Mouse (Mus musculus) heart, postnatal 0 days (tissue): ENCODE data around the gene Slc38a5. TPM values are rescaled to one million over a fixed set of nuclear protein-coding genes. Genes with fewer than 3 reads are reported as not detected.
A peak's percentile ranks its signal among the peaks of the same experiment; 100 is the strongest.

Source experiments
- ATAC-seq: fragments of 200-750 bp; cut with Nextera tagmentation; 2 replicates; pipeline ENCODE4 v1.8.0; 2017; ENCODE audit warnings: low read depth, moderate number of reproducible peaks, moderate library complexity; ENCODE audit not compliant: insufficient read depth
- DNase-seq: peaks from one replicate; pipeline ENCODE4 v3.0.0-alpha.2; 2016; ENCODE audit warnings: low spot score
- H3K27ac ChIP-seq: fragments of 300-500 bp; sonication (generic); 2 replicates; pipeline ENCODE4 v1.5.1; 2014; ENCODE audit warnings: low read depth, mild to moderate bottlenecking
- H3K27me3 ChIP-seq: fragments of 300-500 bp; sonication (generic); 2 replicates; pipeline ENCODE4 v1.6.1; 2014; ENCODE audit warnings: low read length, mixed read lengths; ENCODE audit not compliant: control insufficient read depth, insufficient read depth
- H3K36me3 ChIP-seq: fragments of 300-500 bp; sonication (generic); replicated peaks from 2 replicates; pipeline ENCODE4 v1.6.1; 2014; ENCODE audit warnings: low read length, mixed read lengths; ENCODE audit not compliant: control insufficient read depth, insufficient read depth
- H3K4me1 ChIP-seq: fragments of 300-500 bp; sonication (generic); 2 replicates; pipeline ENCODE4 v1.6.1; 2014; ENCODE audit warnings: antibody characterized with exemption; ENCODE audit not compliant: control insufficient read depth, insufficient read depth
- H3K4me2 ChIP-seq: fragments of 300-500 bp; sonication (generic); 2 replicates; pipeline ENCODE4 v1.6.1; 2014; ENCODE audit warnings: low read depth, mild to moderate bottlenecking, low read length, moderate library complexity
- H3K4me3 ChIP-seq: fragments of 300-500 bp; sonication (generic); 2 replicates; pipeline ENCODE4 v1.5.1; 2014; ENCODE audit warnings: low read depth, low read length
- H3K9ac ChIP-seq: fragments of 300-500 bp; sonication (generic); replicated peaks from 2 replicates; pipeline ENCODE4 v1.6.1; 2014; ENCODE audit warnings: low read depth, low read length, mixed read lengths
- H3K9me3 ChIP-seq: fragments of 300-500 bp; sonication (generic); replicated peaks from 2 replicates; pipeline ENCODE4 v1.6.1; 2016; ENCODE audit warnings: low read length; ENCODE audit not compliant: control insufficient read depth
- CTCF ChIP-seq: IDR thresholded peaks from 2 replicates; pipeline ENCODE4 v1.5.1; 2016; ENCODE audit warnings: antibody characterized with exemption, control low read depth, low read depth
- EP300 ChIP-seq: IDR thresholded peaks from 2 replicates; pipeline ENCODE4 v1.6.1; 2016; ENCODE audit warnings: antibody characterized with exemption, low read depth
- WGBS: fragments of 180-500 bp; shearing (Covaris S2); extraction: QIAGEN DNeasy Blood & Tissue Kit; methylation state at CpG from one replicate; pipeline ENCODE4 v1.1.7; 2014; 5-methylcytosine and 5-hydroxymethylcytosine counted together
- polyA plus RNA-seq: library from polyadenylated mRNA; unstranded; fragments of >200 nt; fragmentation: Nextera tagmentation; extraction: Ambion mirVana; gene quantifications from 2 replicates; pipeline ENCODE4 v1.2.1, GENCODE M21; 2015
- total RNA-seq: library from RNA; depleted of rRNA; stranded (reverse); fragments of >200 nt; gene quantifications from 2 replicates; pipeline ENCODE4 v1.2.3, GENCODE M21; 2014; ENCODE audit warnings: low replicate concordance

Slc38a5 gene
- total and polyA plus RNA-seq, 2 experiments from 2014 or later, result 5.8 to 10.5 TPM

GRCm38 (mm10) chrX:8252334-8253285 is 18.3 kb upstream of the Slc38a5 start, which contains the start of gene Ftsj1:
Gene Ftsj1, minus strand, starts transcription at chrX:8252406.
- Histone ChIP-seq H3K4me2 (peak within 1 kb of the TSS; percentile 65), H3K27me3 (no peaks in the 10 kb centered on the region), H3K4me1 (no peaks in the 10 kb centered on the region), H3K9ac (peak within 1 kb of the TSS; percentile 57), H3K4me3 (peak within 1 kb of the TSS; percentile 56), H3K9me3 (no peaks in the 10 kb centered on the region), H3K36me3 (no peaks in the 10 kb centered on the region), H3K27ac (peak within 1 kb of the TSS; percentile 74)
- ATAC-seq, result peak; percentile 94
- DNase-seq, result peak; percentile 90
- 12% methylated on average over 45 of the region's 45 CpGs for WGBS
- no peak for TF ChIP-seq EP300
- TF ChIP-seq CTCF, result no peak

- no peaks in the 10 kb centered on the region for H3K9me3 ChIP-seq
- H3K4me1 ChIP-seq, result no peaks in the 10 kb centered on the region
- DNase-seq (no peak), ATAC-seq (no peak)
- H3K4me3 ChIP-seq, result no peak overlapping the region
- no peaks in the 10 kb centered on the region for H3K36me3 ChIP-seq
- H3K27me3 ChIP-seq, result no peaks in the 10 kb centered on the region
- H3K9ac ChIP-seq, result no peak overlapping the region
- TF ChIP-seq EP300, result no peak
- TF ChIP-seq CTCF, result no peak
- WGBS, result 62% methylated on average over 2 of the region's 2 CpGs
- no peak overlapping the region for H3K4me2 ChIP-seq
- no peak overlapping the region for H3K27ac ChIP-seq
Measured at GRCm38 (mm10) chrX:8253711-8254110, 17.2 kb upstream of the Slc38a5 start.

DNA sequence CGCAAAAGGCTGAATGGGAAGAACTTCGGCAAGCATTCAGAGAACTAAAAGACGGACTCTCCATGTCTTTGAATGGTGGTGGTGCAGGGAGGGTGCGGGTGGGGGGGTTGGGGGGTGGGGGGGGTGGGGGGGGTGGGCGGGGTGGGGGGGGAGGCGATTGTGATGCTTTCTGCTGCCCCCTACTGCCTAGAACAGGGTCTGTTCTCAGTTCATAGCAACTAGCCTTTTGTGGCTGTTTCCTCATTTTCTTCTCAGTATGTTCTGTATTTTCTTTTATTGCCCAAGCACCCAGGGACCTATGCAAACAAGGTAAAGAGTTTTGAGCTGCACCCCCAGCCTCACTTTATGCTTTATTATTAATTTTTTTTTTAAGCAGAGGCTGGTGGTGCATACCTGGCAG is 15.1 kb upstream of the Slc38a5 start:
- ATAC-seq (no peak), DNase-seq (no peak)
- H3K27me3 ChIP-seq, result no peaks in the 10 kb centered on the region
- no peaks in the 10 kb centered on the region for H3K36me3 ChIP-seq
- H3K4me2 ChIP-seq, result no peak overlapping the region
- no peaks in the 10 kb centered on the region for H3K4me1 ChIP-seq
- no peak overlapping the region for H3K9ac ChIP-seq
- H3K27ac ChIP-seq, result no peak overlapping the region
- 36% methylated on average over 4 of the region's 6 CpGs for WGBS
- no peaks in the 10 kb centered on the region for H3K9me3 ChIP-seq
- no peak overlapping the region for H3K4me3 ChIP-seq
- TF ChIP-seq CTCF (no peak), EP300 (no peak)

DNA sequence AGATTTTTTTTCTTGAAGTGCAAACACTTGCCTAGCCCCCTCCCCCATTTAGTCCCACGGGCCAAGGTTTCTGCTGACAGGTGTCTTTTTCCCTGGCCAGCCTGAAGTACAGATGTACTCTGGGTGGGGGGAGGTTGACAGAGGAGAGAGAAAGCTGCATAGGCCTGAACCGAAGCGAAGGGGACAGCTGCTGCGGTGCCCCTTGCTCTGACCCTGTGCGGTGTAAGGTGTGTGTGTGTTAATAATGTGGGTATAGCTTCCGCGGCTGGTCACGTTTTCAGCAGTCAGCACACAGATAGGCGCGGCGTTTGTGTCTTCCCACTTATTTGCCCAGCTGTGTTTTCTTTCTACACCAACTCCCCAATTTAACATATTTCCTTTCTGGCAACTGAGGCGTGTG is 11.5 kb upstream of the Slc38a5 start:
- H3K4me3 ChIP-seq, result no peak overlapping the region
- H3K9ac ChIP-seq, result no peak overlapping the region
- 86% methylated on average over 12 of the region's 12 CpGs for WGBS
- ATAC-seq, result no peak
- H3K9me3 ChIP-seq, result no peaks in the 10 kb centered on the region
- no peak for TF ChIP-seq CTCF
- no peak for TF ChIP-seq EP300
- no peaks in the 10 kb centered on the region for H3K36me3 ChIP-seq
- no peak for DNase-seq
- no peaks in the 10 kb centered on the region for H3K27me3 ChIP-seq
- H3K4me1 ChIP-seq, result no peaks in the 10 kb centered on the region
- H3K27ac ChIP-seq, result no peak overlapping the region
- H3K4me2 ChIP-seq, result no peak overlapping the region

- no peaks in the 10 kb centered on the region for H3K27me3 ChIP-seq
- no peak overlapping the region for H3K4me2 ChIP-seq
- 54% methylated on average over 5 of the region's 5 CpGs for WGBS
- H3K4me3 ChIP-seq, result no peak overlapping the region
- no peak overlapping the region for H3K27ac ChIP-seq
- H3K36me3 ChIP-seq, result no peaks in the 10 kb centered on the region
- TF ChIP-seq CTCF (no peak), EP300 (no peak)
- H3K9ac ChIP-seq, result no peak overlapping the region
- no peaks in the 10 kb centered on the region for H3K9me3 ChIP-seq
- DNase-seq (no peak), ATAC-seq (no peak)
- H3K4me1 ChIP-seq, result no peaks in the 10 kb centered on the region
Measured at GRCm38 (mm10) chrX:8263156-8263804, 7.7 kb upstream of the Slc38a5 start.
